17 mouse cellular contexts compared by ENCODE assay signal in the genomic region with DNA sequence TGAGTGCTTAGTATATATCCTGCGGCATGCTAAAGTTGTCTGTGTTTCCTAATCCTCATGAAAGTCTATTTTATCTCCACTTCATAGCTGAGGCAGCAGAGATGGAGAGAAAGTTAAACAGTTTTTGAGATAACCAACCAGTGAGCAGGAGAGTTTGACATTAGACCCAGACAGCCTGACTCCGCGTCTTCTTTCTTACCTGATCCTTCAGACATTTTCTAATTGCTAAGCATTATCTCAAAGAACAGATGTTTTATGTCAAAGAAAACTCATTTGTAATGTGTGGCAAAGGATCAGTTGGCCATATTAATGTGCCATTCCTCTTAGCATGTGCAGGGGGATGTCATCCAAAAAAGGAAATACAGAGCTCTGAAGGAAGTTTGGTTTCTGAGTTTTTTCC.
"Had no signal": no experiment of that assay in that cellular context is flagged by ENCODE, and none has a peak within 500 bp of the region (broad histone marks: within the 10 kb centered on the region; RNA-seq: fewer than 3 reads in every experiment).

No protein-coding gene starts in this region.

- H3K27me3 ChIP-seq: intestine, embryonic 15.5 days; megakaryocyte, embryonic 14.5 days; midbrain, embryonic 12.5 days; neural tube, embryonic 13.5 days; stomach, embryonic 15.5 days had no signal

- H3K9me3 ChIP-seq: intestine, embryonic 15.5 days; limb, embryonic 10.5 days; megakaryocyte, embryonic 14.5 days; midbrain, embryonic 12.5 days; neural tube, embryonic 13.5 days; stomach, embryonic 15.5 days had no signal

- H3K4me2 ChIP-seq: intestine, embryonic 15.5 days; midbrain, embryonic 12.5 days; neural tube, embryonic 13.5 days; stomach, embryonic 15.5 days had no signal

- H3K36me3 ChIP-seq: intestine, embryonic 15.5 days; limb, embryonic 10.5 days; midbrain, embryonic 12.5 days; neural tube, embryonic 13.5 days; stomach, embryonic 15.5 days had no signal

- DNase-seq: kidney, adult 18-20 months; kidney, postnatal 10 days; lung, adult 2 months; lung, postnatal 36 days; retina, postnatal 1 day; right cerebral cortex, postnatal 4 days; spleen, adult 18-20 months; thymus, postnatal 14 days had no signal

- H3K4me1 ChIP-seq: intestine, embryonic 15.5 days; limb, embryonic 10.5 days; midbrain, embryonic 12.5 days; neural tube, embryonic 13.5 days; stomach, embryonic 15.5 days had no signal

- H3K27ac ChIP-seq: intestine, embryonic 15.5 days; left cerebral cortex, adult 2 months; limb, embryonic 10.5 days; midbrain, embryonic 12.5 days; neural tube, embryonic 13.5 days; stomach, embryonic 15.5 days had no signal

- H3K4me3 ChIP-seq: intestine, embryonic 15.5 days; left cerebral cortex, adult 2 months; limb, embryonic 10.5 days; megakaryocyte, embryonic 14.5 days; midbrain, embryonic 12.5 days; neural tube, embryonic 13.5 days; stomach, embryonic 15.5 days had no signal

- ATAC-seq: intestine, embryonic 15.5 days; lung, postnatal 0 days; midbrain, embryonic 16.5 days had no signal

- H3K9ac ChIP-seq: intestine, embryonic 15.5 days; midbrain, embryonic 12.5 days; neural tube, embryonic 13.5 days; stomach, embryonic 15.5 days had no signal
